Mouse (Mus musculus): Measurements from ENCODE around the gene Trim69. TPM values are rescaled to one million over a fixed set of nuclear protein-coding genes. Genes with fewer than 3 reads are reported as not detected.
"Not testable (repeated sequence)": the region's sequence is repeated elsewhere in the genome, so short reads cannot be mapped to it uniquely, and the experiment has no call there.

Trim69 gene
- total RNA-seq, 4 experiments from 2014 or later: 0.22 TPM; not detected in 3

DNA sequence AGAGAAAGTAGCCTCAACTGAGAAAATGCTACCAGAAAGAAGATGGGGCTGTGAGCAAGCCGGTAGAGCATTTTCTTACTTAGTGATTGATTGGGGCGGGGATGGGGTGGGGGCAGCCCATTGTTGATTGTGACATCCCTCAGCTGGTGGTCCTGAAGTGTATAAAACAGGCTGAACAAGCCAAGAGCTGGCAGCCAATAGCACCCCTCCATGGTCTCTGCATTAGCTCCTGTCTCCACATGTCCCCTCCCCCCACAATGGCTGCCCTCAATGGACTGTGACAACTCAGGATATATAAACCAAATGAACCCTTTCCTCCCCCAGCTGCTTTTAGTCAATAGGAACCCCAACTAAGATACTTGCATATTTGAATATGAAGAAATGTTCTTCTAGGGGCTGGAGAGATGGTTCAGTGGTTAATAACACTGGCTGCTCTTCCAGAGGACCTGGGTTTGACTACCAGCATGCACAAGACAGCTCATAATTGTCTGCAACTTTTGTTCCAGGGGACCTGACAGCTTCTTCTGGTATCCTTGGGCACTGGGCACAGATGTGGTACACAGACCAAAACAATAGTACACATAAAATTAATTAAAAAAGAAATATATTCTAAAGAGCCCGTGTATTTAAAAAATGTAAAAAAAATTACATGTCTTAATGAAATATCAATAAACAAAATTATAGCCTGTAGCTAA lies 50.2 kb downstream of the Trim69 start:
- DNase-seq (ENCODE audit: low spot score): no peak

- not testable (repeated sequence) for DNase-seq (ENCODE audit: low spot score)
These were observed 56.6 kb downstream of the Trim69 start for GRCm38 (mm10) chr2:122217075-122217474.

DNA sequence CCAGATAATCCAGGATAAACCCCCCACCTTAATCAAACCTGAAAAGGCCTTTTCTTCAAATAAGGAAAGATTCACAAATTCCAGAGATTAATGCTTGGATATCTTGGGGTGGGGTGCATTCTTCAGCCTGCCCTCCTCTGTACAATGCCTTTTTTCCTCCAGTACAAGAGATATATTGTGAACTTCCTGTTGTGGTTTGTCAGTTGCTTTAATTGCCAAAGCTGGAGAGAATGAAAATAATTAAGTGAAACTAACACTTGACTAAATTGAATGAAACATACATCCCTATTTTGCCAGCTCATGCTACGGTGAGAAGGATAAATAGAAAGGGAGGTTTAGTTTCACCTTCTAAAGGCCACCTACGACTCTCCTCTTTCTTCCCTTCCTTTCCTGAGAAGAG lies 57.7 kb downstream of the Trim69 start:
- no peak for DNase-seq (ENCODE audit: low spot score)

DNA sequence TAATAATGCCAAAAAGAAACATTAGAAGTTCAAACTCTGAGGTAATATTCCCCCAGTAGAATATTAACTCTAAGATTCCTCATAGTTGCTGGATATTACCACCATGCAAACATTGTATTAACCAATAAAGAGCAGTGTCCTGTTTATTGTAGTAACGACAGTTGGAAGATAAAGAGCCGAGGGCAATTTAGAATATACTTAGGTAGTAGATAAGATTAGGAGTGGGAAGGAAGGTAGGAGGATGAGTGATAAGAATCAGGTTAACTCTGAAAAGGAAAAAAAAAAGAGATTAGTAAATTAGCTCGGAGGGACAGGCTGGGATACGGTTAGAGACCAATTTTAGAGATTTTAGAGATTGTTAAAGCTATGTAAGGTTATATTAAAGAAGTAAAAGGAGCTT lies 60.9 kb downstream of the Trim69 start:
- DNase-seq (ENCODE audit: low spot score): no peak

- DNase-seq (ENCODE audit: low spot score): no peak
These were observed 61.3 kb downstream of the Trim69 start for GRCm38 (mm10) chr2:122221798-122222197.

- DNase-seq (ENCODE audit: low spot score): no peak
These were observed 61.8 kb downstream of the Trim69 start for GRCm38 (mm10) chr2:122222272-122222671.

- DNase-seq (ENCODE audit: low spot score): no peak
These were observed 63.2 kb downstream of the Trim69 start for GRCm38 (mm10) chr2:122223654-122224053.

Other genes with a start within 250 kb of the Trim69 start
- 10 to 100 TPM in 3 of 4 experiments, 1 to 10 TPM in 1; 8.5 to 14.5 (median 11.3) TPM for gene Ctdspl2, start 204.7 kb upstream of the Trim69 start, total RNA-seq (2022)
- not detected for gene Mageb3, start 204.6 kb upstream of the Trim69 start, total RNA-seq (2022)
- gene Eif3j1, start 132.2 kb upstream of the Trim69 start, total RNA-seq (2022): 10 to 100 TPM; 22.2 to 24.9 (median 23.2) TPM
- 10 to 100 TPM; 10.8 to 11.7 (median 11.6) TPM for gene Spg11, start 42.3 kb upstream of the Trim69 start, total RNA-seq (2022)
- 100 to 1,000 TPM; 199 to 255 (median 220) TPM for gene B2m, start 13.0 kb upstream of the Trim69 start, total RNA-seq (2022)
- not detected for gene Patl2, start 25.5 kb downstream of the Trim69 start, total RNA-seq (2022)
- gene Terb2, start 25.6 kb downstream of the Trim69 start, total RNA-seq (2022): not detected
- 100 to 1,000 TPM; 182 to 228 (median 200) TPM for gene Sord, start 74.0 kb downstream of the Trim69 start, total RNA-seq (2022)
- gene Duox2, start 137.7 kb downstream of the Trim69 start, total RNA-seq (2022): under 1 TPM; 0.46 to 0.82 (median 0.54) TPM
- under 1 TPM in 3 of 4 experiments, not detected in 1; 0.17 to 0.31 (median 0.25) TPM for gene Duoxa2, start 138.2 kb downstream of the Trim69 start, total RNA-seq (2022)
- under 1 TPM in 3 of 4 experiments, not detected in 1; 0.14 to 0.37 (median 0.34) TPM for gene Duoxa1, start 153.0 kb downstream of the Trim69 start, total RNA-seq (2022)
- gene Duox1, start 155.0 kb downstream of the Trim69 start, total RNA-seq (2022): under 1 TPM in 3 of 4 experiments, not detected in 1; 0.20 to 0.28 (median 0.27) TPM
- 1 to 10 TPM; 4.4 to 7.3 (median 5.7) TPM for gene Shf, start 208.5 kb downstream of the Trim69 start, total RNA-seq (2022)

Measured in heart, adult 8-10 months (tissue).